ENCODE assay signal across 23 mouse cellular contexts in genomic region chr2:126399017-126399416, GRCm38 (mm10).
DNase-seq lines count a peak whose midpoint lies in the region; ATAC-seq and TF ChIP-seq lines count a peak whose summit lies in the region.
"Had no signal": no experiment of that assay in that cellular context is flagged by ENCODE, and none has a peak within 500 bp of the region (broad histone marks: within the 10 kb centered on the region; RNA-seq: fewer than 3 reads in every experiment).

No protein-coding gene starts in this region.

- no peak overlapping the region for H3K4me3 ChIP-seq in cerebellum, adult 2 months (replicated peaks; ENCODE audit: insufficient read depth, low read depth, low read length)
- H3K4me3 ChIP-seq in hindbrain, embryonic 16.5 days (ENCODE audit: low read length) = no peak overlapping the region

- TF ChIP-seq CTCF in cerebellum, adult 2 months (IDR thresholded peaks at IDR 0.05; ENCODE audit: borderline replicate concordance, insufficient read depth, low read depth, low read length) = no peak

- no peak for TF ChIP-seq POLR2A in cerebellum, adult 2 months (IDR thresholded peaks at IDR 0.05; ENCODE audit: borderline replicate concordance, insufficient read depth, low read length)

- no peaks in the 10 kb centered on the region for H3K36me3 ChIP-seq in hindbrain, embryonic 16.5 days (ENCODE audit: control insufficient read depth, insufficient read depth, low read length)
- H3K36me3 ChIP-seq: G1E had no signal

- no peak overlapping the region for H3K9ac ChIP-seq in hindbrain, embryonic 16.5 days (ENCODE audit: low read depth, low read length)

- H3K27me3 ChIP-seq in cerebellum, adult 2 months (ENCODE audit: control insufficient read depth, insufficient read depth, low read length) = no peaks in the 10 kb centered on the region
- H3K27me3 ChIP-seq in hindbrain, embryonic 16.5 days (replicated peaks; ENCODE audit: control insufficient read depth, insufficient read depth, low read length) = no peaks in the 10 kb centered on the region
- H3K27me3 ChIP-seq: CH12.LX had no signal

- H3K4me1 ChIP-seq in cerebellum, adult 2 months (ENCODE audit: control insufficient read depth, insufficient read depth, low read length) = no peaks in the 10 kb centered on the region
- H3K4me1 ChIP-seq in hindbrain, embryonic 16.5 days (ENCODE audit: control insufficient read depth, insufficient read depth, low read depth, low read length) = no peaks in the 10 kb centered on the region

- WGBS in cerebellum, adult 2 months = 79% methylated on average over 2 of the region's 2 CpGs
- 80% methylated on average over 2 of the region's 2 CpGs for WGBS in hindbrain, embryonic 16.5 days

- DNase-seq in 3T3-L1 (ENCODE audit: low read depth, low spot score) = peak; percentile 38
- peak; percentile 83 for DNase-seq in 416B (ENCODE audit: low read depth)
- no peak for DNase-seq in cerebellum, adult 2 months
- no peak for DNase-seq in embryo, embryonic 10.5 days (ENCODE audit: low spot score)
- DNase-seq: adrenal gland, adult 2 months; adrenal gland, adult 8-10 months; adrenal gland, postnatal 10 days; adrenal gland, postnatal 14 days; adrenal gland, postnatal 25 days; adrenal gland, postnatal 36 days; B cell, adult 2 months; cerebellum, adult 11 months; cerebellum, adult 11-12 months; cerebellum, adult 18-20 months; cerebellum, adult 8-10 months; cerebellum, adult 9-10 months had no signal

- ATAC-seq in common myeloid progenitor, adult 5-6 weeks (replicated peaks; ENCODE audit: low read depth, poor library complexity, severe bottlenecking) = peak; percentile 51; the same call in 1 of the 2 replicates
- ATAC-seq in hindbrain, embryonic 16.5 days = no peak
- ATAC-seq: activated CD4-positive, CD25-positive, alpha-beta regulatory T cell, adult 4 months; CD4-positive, CD25-positive, alpha-beta regulatory T cell, adult 4 months; Patski had no signal

- no peaks in the 10 kb centered on the region for H3K9me3 ChIP-seq in hindbrain, embryonic 16.5 days (ENCODE audit: control insufficient read depth, low read length)
- H3K9me3 ChIP-seq: G1E had no signal

- H3K27ac ChIP-seq in cerebellum, adult 2 months (ENCODE audit: insufficient read depth, low read length) = no peak overlapping the region
- no peak overlapping the region for H3K27ac ChIP-seq in hindbrain, embryonic 16.5 days (ENCODE audit: low read depth, low read length)

- no peak overlapping the region for H3K4me2 ChIP-seq in hindbrain, embryonic 16.5 days (ENCODE audit: low read length)

Comparison
In these comparisons a context has a peak if more than half of its experiments do, and no peak if none do; other contexts are left out.
1. DNase-seq: peak in 3T3-L1 (single experiment) and 416B (single experiment); none in cerebellum, adult 2 months (0 of 2) and embryo, embryonic 10.5 days (single experiment).